Mouse (Mus musculus): Measurements from ENCODE around the gene Gm48551.
A peak's percentile ranks its signal among the peaks of the same experiment; 100 is the strongest.

Gm48551 gene

GRCm38 (mm10) chr10:81356991-81357844 lies 27.0 kb upstream of the Gm48551 start, which contains the start of gene Mfsd12:
Gene Mfsd12, plus strand, starts transcription at chr10:81357491.
- peak; percentile 85 for DNase-seq (ENCODE audit: extremely low spot score, low spot score)

GRCm38 (mm10) chr10:81358209-81358608 lies 26.1 kb upstream of the Gm48551 start:
- DNase-seq (ENCODE audit: extremely low spot score, low spot score) = no peak

- DNase-seq (ENCODE audit: extremely low spot score, low spot score) = no peak
Measured at GRCm38 (mm10) chr10:81358841-81359240, 25.4 kb upstream of the Gm48551 start.

GRCm38 (mm10) chr10:81360721-81361120 lies 23.5 kb upstream of the Gm48551 start:
- no peak for DNase-seq (ENCODE audit: extremely low spot score, low spot score)

- DNase-seq (ENCODE audit: extremely low spot score, low spot score) = no peak
Measured at GRCm38 (mm10) chr10:81362336-81362949, 21.8 kb upstream of the Gm48551 start.

GRCm38 (mm10) chr10:81363436-81364346 lies 20.6 kb upstream of the Gm48551 start:
- no peak for DNase-seq (ENCODE audit: extremely low spot score, low spot score)

GRCm38 (mm10) chr10:81364666-81365065 lies 19.6 kb upstream of the Gm48551 start:
- no peak for DNase-seq (ENCODE audit: extremely low spot score, low spot score)

- no peak for DNase-seq (ENCODE audit: extremely low spot score, low spot score)
Measured at GRCm38 (mm10) chr10:81365073-81365472, 19.2 kb upstream of the Gm48551 start.

GRCm38 (mm10) chr10:81365672-81366476 lies 18.4 kb upstream of the Gm48551 start, which contains the start of gene 4930404N11Rik:
Gene 4930404N11Rik, minus strand, starts transcription at chr10:81365816.
- peak; percentile 60 for DNase-seq (ENCODE audit: extremely low spot score, low spot score)

- no peak for DNase-seq (ENCODE audit: extremely low spot score, low spot score)
Measured at GRCm38 (mm10) chr10:81366477-81367206, 17.6 kb upstream of the Gm48551 start.

- no peak for DNase-seq (ENCODE audit: extremely low spot score, low spot score)
Measured at GRCm38 (mm10) chr10:81367207-81367495, 17.1 kb upstream of the Gm48551 start.

GRCm38 (mm10) chr10:81375322-81375721 lies 8.9 kb upstream of the Gm48551 start:
- no peak for DNase-seq (ENCODE audit: extremely low spot score, low spot score)

GRCm38 (mm10) chr10:81376561-81377361 lies 7.5 kb upstream of the Gm48551 start:
- DNase-seq (ENCODE audit: extremely low spot score, low spot score) = no peak

GRCm38 (mm10) chr10:81377362-81377664 lies 7.0 kb upstream of the Gm48551 start:
- no peak for DNase-seq (ENCODE audit: extremely low spot score, low spot score)

- DNase-seq (ENCODE audit: extremely low spot score, low spot score) = no peak
Measured at GRCm38 (mm10) chr10:81377793-81378552, 6.3 kb upstream of the Gm48551 start, which contains the start of gene Fzr1. Gene Fzr1, minus strand, starts transcription at chr10:81378516.

- peak; percentile 100 for DNase-seq (ENCODE audit: extremely low spot score, low spot score)
Measured at GRCm38 (mm10) chr10:81378553-81379182, 5.6 kb upstream of the Gm48551 start.

- DNase-seq (ENCODE audit: extremely low spot score, low spot score) = no peak
Measured at GRCm38 (mm10) chr10:81379183-81379553, 5.1 kb upstream of the Gm48551 start.

- no peak for DNase-seq (ENCODE audit: extremely low spot score, low spot score)
Measured at GRCm38 (mm10) chr10:81379809-81380378, 4.4 kb upstream of the Gm48551 start.

Measured in neural tube, embryonic 10.5 days (tissue).